Mouse (Mus musculus) MEL (cell line): ENCODE measurements at regions not wholly inside any gene's neighbourhood (a gene's known extent, or its start where the extent isn't known, plus 50 kb on each side); places are given as distances from the start of the nearest gene placed in this dataset.

Source experiments
- DNase-seq: peaks from one replicate; pipeline ENCODE4 v3.0.0; 2011; ENCODE audit warnings: low read depth, low spot score
- H3K27ac ChIP-seq: 2 replicates; pipeline ENCODE4 v1.5.1; 2012; ENCODE audit warnings: low read depth, mild to moderate bottlenecking, control low read depth, low read length, moderate library complexity; ENCODE audit not compliant: control insufficient read depth
- H3K27me3 ChIP-seq, 2 experiments: fragments of 150-350 bp in 1 of 2; sonication (generic) in 1 of 2; 2 replicates each; pipeline ENCODE4 v1.6.1; 2012; ENCODE audit warnings: low read length in 2 of 2, mild to moderate bottlenecking in 2 of 2, improper control_type of control experiment in 1 of 2, moderate library complexity in 1 of 2; ENCODE audit not compliant: insufficient read depth in 2 of 2, control insufficient read depth in 1 of 2
- H3K36me3 ChIP-seq, 2 experiments: 2 replicates each; pipeline ENCODE4 v1.6.1; 2012 to 2014; ENCODE audit warnings: low read length in 2 of 2, improper control_type of control experiment in 1 of 2, inconsistent platforms in 1 of 2, mild to moderate bottlenecking in 1 of 2; ENCODE audit not compliant: insufficient read depth in 2 of 2, control insufficient read depth in 1 of 2
- H3K4me1 ChIP-seq, 2 experiments: fragments of 150-350 bp in 1 of 2; sonication (generic) in 1 of 2; 2 replicates each; pipeline ENCODE4 v1.6.1; 2012; ENCODE audit warnings: low read length in 2 of 2, improper control_type of control experiment in 1 of 2, mild to moderate bottlenecking in 1 of 2; ENCODE audit not compliant: insufficient read depth in 2 of 2, control insufficient read depth in 1 of 2
- H3K4me3 ChIP-seq, 2 experiments: fragments of 150-350 bp in 1 of 2; sonication (generic) in 1 of 2; 2 replicates each; pipeline ENCODE4 v1.5.1; 2012; ENCODE audit warnings: low read depth in 2 of 2, low read length in 2 of 2, mild to moderate bottlenecking in 2 of 2, moderate library complexity in 2 of 2, control low read depth in 1 of 2, improper control_type of control experiment in 1 of 2; ENCODE audit not compliant: control insufficient read depth in 1 of 2, insufficient read depth in 1 of 2
- H3K79me2 ChIP-seq: 2 replicates; pipeline ENCODE4 v1.6.1; 2012; ENCODE audit warnings: mild to moderate bottlenecking, low read length, moderate library complexity; ENCODE audit not compliant: control insufficient read depth, poor library complexity, insufficient read depth
- H3K9ac ChIP-seq: 2 replicates; pipeline ENCODE4 v1.6.1; 2012; ENCODE audit warnings: low read depth, mild to moderate bottlenecking, control low read depth, low read length, moderate library complexity; ENCODE audit not compliant: control insufficient read depth, poor library complexity, severe bottlenecking
- H3K9me3 ChIP-seq: fragments of 150-350 bp; sonication (generic); replicated peaks from 2 replicates; pipeline ENCODE4 v1.6.1; 2012; ENCODE audit warnings: mild to moderate bottlenecking, low read length, improper control_type of control experiment, moderate library complexity; ENCODE audit not compliant: insufficient read depth
- CHD2 ChIP-seq: IDR thresholded peaks from 2 replicates; pipeline ENCODE4 v1.6.1; 2011; ENCODE audit warnings: low read length, improper control_type of control experiment
- ELF1 ChIP-seq: IDR thresholded peaks from 2 replicates; pipeline ENCODE4 v1.6.1; 2014; ENCODE audit warnings: low read depth, mild to moderate bottlenecking, inconsistent platforms, low read length, improper control_type of control experiment, moderate library complexity
- EP300 ChIP-seq, 2 experiments: IDR thresholded peaks; 2 replicates each; pipeline ENCODE4 v1.6.1; 2011; ENCODE audit warnings: improper control_type of control experiment in 2 of 2, low read length in 2 of 2, low read depth in 1 of 2, mild to moderate bottlenecking in 1 of 2
- ETS1 ChIP-seq: IDR thresholded peaks from 2 replicates; pipeline ENCODE4 v1.6.1; 2012; ENCODE audit warnings: low read depth, mild to moderate bottlenecking, inconsistent platforms, low read length, improper control_type of control experiment, moderate library complexity
- GATA1 ChIP-seq: IDR thresholded peaks from 2 replicates; pipeline ENCODE4 v1.6.1; 2011; ENCODE audit warnings: low read depth, low read length, improper control_type of control experiment
- HCFC1 ChIP-seq: IDR thresholded peaks from 2 replicates; pipeline ENCODE4 v1.6.1; 2012; ENCODE audit warnings: low read depth, mild to moderate bottlenecking, inconsistent platforms, low read length, improper control_type of control experiment, moderate library complexity
- KAT2A ChIP-seq: conservative IDR thresholded peaks from 2 replicates; pipeline ENCODE4 v1.6.1; 2012; ENCODE audit warnings: low read depth, low read length, improper control_type of control experiment, inconsistent platforms
- MAFK ChIP-seq: IDR thresholded peaks from 2 replicates; pipeline ENCODE4 v1.6.1; 2011; ENCODE audit warnings: low read depth, mild to moderate bottlenecking, low read length, improper control_type of control experiment, borderline replicate concordance
- MAX ChIP-seq: IDR thresholded peaks from 2 replicates; pipeline ENCODE4 v1.6.1; 2011; ENCODE audit warnings: low read length, improper control_type of control experiment
- MAZ ChIP-seq: IDR thresholded peaks from 2 replicates; pipeline ENCODE4 v1.6.1; 2012; ENCODE audit warnings: low read depth, mild to moderate bottlenecking, inconsistent platforms, low read length, improper control_type of control experiment
- MYB ChIP-seq: IDR thresholded peaks from 2 replicates; pipeline ENCODE4 v1.6.1; 2011; ENCODE audit warnings: mild to moderate bottlenecking, low read depth, low read length, improper control_type of control experiment
- NELFE ChIP-seq: IDR thresholded peaks from 2 replicates; pipeline ENCODE4 v1.6.1; 2011; ENCODE audit warnings: low read depth, low read length, improper control_type of control experiment
- POLR2A ChIP-seq, 2 experiments: IDR thresholded peaks; 2 replicates each; pipeline ENCODE4 v1.6.1; 2011 to 2012; ENCODE audit warnings: low read length in 2 of 2, mild to moderate bottlenecking in 2 of 2, control low read depth in 1 of 2, improper control_type of control experiment in 1 of 2, low read depth in 1 of 2, moderate library complexity in 1 of 2; ENCODE audit not compliant: control insufficient read depth in 1 of 2, insufficient read depth in 1 of 2, poor library complexity in 1 of 2
- POLR2AphosphoS2 ChIP-seq: IDR thresholded peaks from 2 replicates; pipeline ENCODE4 v1.6.1; 2011; ENCODE audit warnings: low read length, improper control_type of control experiment
- RAD21 ChIP-seq: IDR thresholded peaks from 2 replicates; pipeline ENCODE4 v1.6.1; 2011; ENCODE audit warnings: mild to moderate bottlenecking, low read depth, low read length, improper control_type of control experiment
- RCOR1 ChIP-seq: IDR thresholded peaks from 2 replicates; pipeline ENCODE4 v1.6.1; 2012; ENCODE audit warnings: low read depth, mild to moderate bottlenecking, inconsistent platforms, low read length, improper control_type of control experiment
- TAL1 ChIP-seq: IDR thresholded peaks from 2 replicates; pipeline ENCODE4 v1.6.1; 2012; ENCODE audit warnings: mild to moderate bottlenecking, inconsistent platforms, low read length, moderate library complexity, mixed read lengths
- TCF12 ChIP-seq: IDR thresholded peaks from 2 replicates; pipeline ENCODE4 v1.6.1; 2014; ENCODE audit warnings: low read depth, mild to moderate bottlenecking, inconsistent platforms, low read length, improper control_type of control experiment, moderate library complexity
- UBTF ChIP-seq: IDR thresholded peaks from 2 replicates; pipeline ENCODE4 v1.6.1; 2012; ENCODE audit warnings: low read depth, mild to moderate bottlenecking, inconsistent platforms, low read length, improper control_type of control experiment, moderate library complexity, borderline replicate concordance; ENCODE audit not compliant: insufficient read depth
- USF1 ChIP-seq: IDR thresholded peaks from 2 replicates; pipeline ENCODE4 v1.6.1; 2014; ENCODE audit warnings: low read depth, mild to moderate bottlenecking, inconsistent platforms, low read length, improper control_type of control experiment, moderate library complexity
- USF2 ChIP-seq, 2 experiments: IDR thresholded peaks; 2 replicates each; pipeline ENCODE4 v1.6.1; 2011 to 2012; ENCODE audit warnings: improper control_type of control experiment in 2 of 2, low read length in 2 of 2, borderline replicate concordance in 1 of 2, inconsistent platforms in 1 of 2, low read depth in 1 of 2, mild to moderate bottlenecking in 1 of 2; ENCODE audit not compliant: insufficient read depth in 1 of 2
- ZC3H11A ChIP-seq: IDR thresholded peaks from 2 replicates; pipeline ENCODE4 v1.6.1; 2012; ENCODE audit warnings: low read depth, mild to moderate bottlenecking, inconsistent platforms, low read length, improper control_type of control experiment
- ZKSCAN1 ChIP-seq: IDR thresholded peaks from 2 replicates; pipeline ENCODE4 v1.6.1; 2012; ENCODE audit warnings: low read depth, mild to moderate bottlenecking, inconsistent platforms, low read length, improper control_type of control experiment, moderate library complexity
- ZNF384 ChIP-seq: IDR thresholded peaks from 2 replicates; pipeline ENCODE4 v1.6.1; 2012; ENCODE audit warnings: low read depth, mild to moderate bottlenecking, inconsistent platforms, low read length, improper control_type of control experiment

GRCm38 (mm10) chrX:11654976-11655375 lies 327.4 kb downstream of the H2al1j start:
- H3K4me1 ChIP-seq = 0 out of 4 replicates have a peak, but pooled peaks cover 0 to 3% of the 10 kb centered on the region in 2 experiments
- no peaks in the 10 kb centered on the region for H3K9me3 ChIP-seq
- H3K27me3 ChIP-seq = peaks cover 0 to 4% of the 10 kb centered on the region in 2 experiments; a peak in 2 of 4 replicates
- no peaks in the 10 kb centered on the region for H3K36me3 ChIP-seq
- TF ChIP-seq RAD21 = no peak
- no peak for TF ChIP-seq TCF12
- no peak for TF ChIP-seq ZKSCAN1
- no peak for TF ChIP-seq CHD2
- TF ChIP-seq ZC3H11A = no peak
- TF ChIP-seq RCOR1 = no peak
- TF ChIP-seq EP300 (IDR thresholded peaks at IDR 0.05; ENCODE audit: low read depth in 1 of 2, low read length in 2 of 2) = no peak
- TF ChIP-seq USF1 = no peak
- no peak for TF ChIP-seq KAT2A
- TF ChIP-seq ZNF384 = no peak
- no peak for TF ChIP-seq USF2 (IDR thresholded peaks at IDR 0.05; ENCODE audit: borderline replicate concordance in 1 of 2, insufficient read depth in 1 of 2, low read depth in 1 of 2, low read length in 2 of 2)
- TF ChIP-seq, all 39 proteins: peak for 0
- Histone ChIP-seq H3K4me3 (no peak overlapping the region), H3K9ac (no peak overlapping the region), H3K79me2 (no peaks in the 10 kb centered on the region), H3K27ac (no peak overlapping the region)
- no peak for DNase-seq

- Histone ChIP-seq H3K27ac (no peak overlapping the region), H3K9ac (no peak overlapping the region), H3K9me3 (no peaks in the 10 kb centered on the region), H3K4me3 (no peak overlapping the region), H3K4me1 (0 out of 4 replicates have a peak, but pooled peaks cover 0 to 3% of the 10 kb centered on the region in 2 experiments), H3K27me3 (peaks cover 0 to 4% of the 10 kb centered on the region in 2 experiments; a peak in 2 of 4 replicates), H3K79me2 (no peaks in the 10 kb centered on the region), H3K36me3 (no peaks in the 10 kb centered on the region)
- no peak for DNase-seq
- no peak for TF ChIP-seq MYB
- no peak for TF ChIP-seq MAFK
- no peak for TF ChIP-seq GATA1
- no peak for TF ChIP-seq POLR2AphosphoS2
- TF ChIP-seq RCOR1 = no peak
- TF ChIP-seq TAL1 = no peak
- no peak for TF ChIP-seq ETS1
- TF ChIP-seq ZKSCAN1 = no peak
- no peak for TF ChIP-seq HCFC1
- TF ChIP-seq UBTF = no peak
- TF ChIP-seq MAZ = no peak
- TF ChIP-seq ELF1 = no peak
- TF ChIP-seq USF2 (IDR thresholded peaks at IDR 0.05; ENCODE audit: borderline replicate concordance in 1 of 2, insufficient read depth in 1 of 2, low read depth in 1 of 2, low read length in 2 of 2) = no peak
- TF ChIP-seq POLR2A (IDR thresholded peaks at IDR 0.05; ENCODE audit: control insufficient read depth in 1 of 2, insufficient read depth in 1 of 2, low read depth in 1 of 2, low read length in 2 of 2, poor library complexity in 1 of 2) = no peak
- no peak for TF ChIP-seq TCF12
- no peak for TF ChIP-seq USF1
- no peak for TF ChIP-seq NELFE
- no peak for TF ChIP-seq MAX
- TF ChIP-seq CHD2 = no peak
Measured at GRCm38 (mm10) chrX:11655466-11655865, 327.8 kb downstream of the H2al1j start.
